Mouse (Mus musculus) spleen, adult 2 months (tissue): ENCODE data around the gene Ccser1.

Experiments used
- CTCF ChIP-seq: fragments of 200-500 bp; IDR thresholded peaks from 2 replicates; pipeline ENCODE4 v1.5.1; 2011; ENCODE audit warnings: mild to moderate bottlenecking, inconsistent platforms; ENCODE audit not compliant: insufficient read depth, insufficient read length, insufficient replicate concordance; ENCODE audit errors: extremely low read depth
- POLR2A ChIP-seq: fragments of 200-500 bp; IDR thresholded peaks from 2 replicates; pipeline ENCODE4 v1.6.1; 2011; ENCODE audit warnings: low read depth, low read length, inconsistent platforms

DNA sequence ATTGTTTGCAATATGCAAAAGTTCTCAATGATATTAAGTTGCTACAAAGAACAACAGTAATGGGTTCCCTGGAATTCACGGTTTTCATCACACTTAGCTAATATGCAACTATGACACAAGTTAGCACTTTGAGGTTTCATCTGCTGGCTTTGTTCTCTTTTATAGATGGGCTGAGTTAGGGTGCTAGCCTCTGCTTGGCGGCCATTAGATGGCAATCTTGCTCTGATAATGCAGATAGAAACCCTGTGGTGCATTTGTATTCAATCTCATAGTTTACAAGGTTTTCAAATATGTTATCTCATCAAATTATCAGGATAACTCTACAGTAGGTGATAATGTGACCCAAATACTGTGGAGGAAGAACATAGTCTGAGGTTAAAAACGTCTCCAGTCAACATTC is 202.4 kb downstream of the Ccser1 start:
- no peak for TF ChIP-seq CTCF
- no peak for TF ChIP-seq POLR2A
